14 mouse cellular contexts compared by ENCODE assay signal in the genomic region with DNA sequence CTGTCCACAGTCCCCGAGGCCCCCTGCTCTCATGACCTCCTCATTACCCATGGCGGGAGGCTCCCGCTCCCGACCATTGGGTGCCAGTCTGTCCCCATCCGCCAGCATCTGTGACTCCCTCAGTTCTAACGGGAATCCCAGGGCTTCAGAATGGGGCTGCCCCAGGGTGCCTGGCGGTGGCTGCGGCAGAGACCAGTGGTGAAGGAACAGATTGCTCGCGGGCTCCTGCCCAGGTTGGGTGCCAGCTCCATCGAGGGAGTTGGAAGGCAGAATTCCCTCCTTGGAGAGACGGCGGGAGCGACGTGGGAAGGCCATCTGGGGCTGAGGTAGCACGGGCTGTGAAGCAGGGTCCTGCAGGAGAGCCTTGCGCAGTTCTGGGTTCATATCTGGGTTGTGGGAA. TPM values are rescaled to one million over a fixed set of nuclear protein-coding genes. Genes with fewer than 3 reads are reported as not detected.
A peak's percentile ranks its signal among the peaks of the same experiment; 100 is the strongest.
DNase-seq lines count a peak whose midpoint lies in the region; ATAC-seq and TF ChIP-seq lines count a peak whose summit lies in the region.
"Had no signal": no experiment of that assay in that cellular context is flagged by ENCODE, and none has a peak within 500 bp of the region (broad histone marks: within the 10 kb centered on the region; RNA-seq: fewer than 3 reads in every experiment).

No protein-coding gene starts in this region.

- peaks cover 44% of the 10 kb centered on the region for H3K4me1 ChIP-seq in hindbrain, embryonic 13.5 days (replicated peaks)
- peaks cover 13% of the 10 kb centered on the region for H3K4me1 ChIP-seq in hindbrain, embryonic 11.5 days (replicated peaks; ENCODE audit: control insufficient read depth, insufficient read depth, low read length)
- H3K4me1 ChIP-seq in E14TG2a.4 (replicated peaks; ENCODE audit: low read depth, low read length): peaks cover 81% of the 10 kb centered on the region

- H3K4me3 ChIP-seq in hindbrain, embryonic 13.5 days: no peak overlapping the region
- H3K4me3 ChIP-seq in hindbrain, embryonic 11.5 days (ENCODE audit: low read depth, low read length): no peak overlapping the region
- H3K4me3 ChIP-seq in E14TG2a.4 (replicated peaks; ENCODE audit: low read length): peak overlapping the region; percentile 80
- H3K4me3 ChIP-seq: embryonic facial prominence, embryonic 13.5 days; forebrain, embryonic 10.5 days had no signal

- H3K9ac ChIP-seq in hindbrain, embryonic 13.5 days: peak overlapping the region; percentile 24; the same call in 1 of the 2 replicates
- no peak overlapping the region for H3K9ac ChIP-seq in hindbrain, embryonic 11.5 days (ENCODE audit: low read depth, low read length)
- H3K9ac ChIP-seq: embryonic facial prominence, embryonic 13.5 days had no signal

- no peak for TF ChIP-seq CTCF in E14TG2a.4 (conservative IDR thresholded peaks at IDR 0.05; ENCODE audit: low read length)

- no peaks in the 10 kb centered on the region for H3K9me3 ChIP-seq in hindbrain, embryonic 13.5 days
- H3K9me3 ChIP-seq in hindbrain, embryonic 11.5 days (ENCODE audit: control insufficient read depth, low read length): no peaks in the 10 kb centered on the region
- H3K9me3 ChIP-seq in E14TG2a.4 (ENCODE audit: low read length): no peaks in the 10 kb centered on the region
- H3K9me3 ChIP-seq: embryonic facial prominence, embryonic 13.5 days; forebrain, embryonic 10.5 days had no signal

- no peak overlapping the region for H3K27ac ChIP-seq in hindbrain, embryonic 13.5 days
- no peak overlapping the region for H3K27ac ChIP-seq in hindbrain, embryonic 11.5 days (ENCODE audit: low read depth, low read length)
- H3K27ac ChIP-seq: embryonic facial prominence, embryonic 13.5 days; forebrain, embryonic 10.5 days had no signal

- peaks cover 29% of the 10 kb centered on the region for H3K36me3 ChIP-seq in hindbrain, embryonic 13.5 days
- peaks cover 6% of the 10 kb centered on the region; the same call in 1 of the 2 replicates for H3K36me3 ChIP-seq in hindbrain, embryonic 11.5 days (ENCODE audit: control insufficient read depth, insufficient read depth, low read length)
- H3K36me3 ChIP-seq in E14TG2a.4 (ENCODE audit: insufficient read depth, low read length): peaks cover 66% of the 10 kb centered on the region

- H3K27me3 ChIP-seq in hindbrain, embryonic 13.5 days: no peaks in the 10 kb centered on the region
- no peaks in the 10 kb centered on the region for H3K27me3 ChIP-seq in hindbrain, embryonic 11.5 days (ENCODE audit: control insufficient read depth, insufficient read depth, low read length)
- no peaks in the 10 kb centered on the region for H3K27me3 ChIP-seq in E14TG2a.4 (ENCODE audit: insufficient read depth, low read length)
- H3K27me3 ChIP-seq: embryonic facial prominence, embryonic 13.5 days had no signal

- peak; percentile 60 for DNase-seq in cerebellum, adult 11 months
- DNase-seq in hindbrain, embryonic 11.5 days (ENCODE audit: low spot score): no peak
- peak; percentile 61 for DNase-seq in cerebellum, adult 8-10 months
- no peak for DNase-seq in retina, postnatal 1 day
- DNase-seq: adrenal gland, postnatal 10 days; kidney, adult 18-20 months; thymus, postnatal 25 days had no signal

- WGBS in hindbrain, embryonic 13.5 days: 91% methylated on average over 17 of the region's 17 CpGs
- WGBS in hindbrain, embryonic 11.5 days: 92% methylated on average over 17 of the region's 17 CpGs

- no peak overlapping the region for H3K4me2 ChIP-seq in hindbrain, embryonic 13.5 days
- H3K4me2 ChIP-seq in hindbrain, embryonic 11.5 days (replicated peaks; ENCODE audit: low read depth, low read length): no peak overlapping the region
- H3K4me2 ChIP-seq: embryonic facial prominence, embryonic 13.5 days had no signal

- ATAC-seq in cerebellum, adult (ENCODE audit: insufficient number of reproducible peaks, low FRiP score, low TSS enrichment): no peak
- ATAC-seq in hindbrain, embryonic 13.5 days (ENCODE audit: low FRiP score): no peak
- ATAC-seq in hindbrain, embryonic 11.5 days (ENCODE audit: low FRiP score): no peak
- no peak for ATAC-seq in CD4-positive, CD25-positive, alpha-beta regulatory T cell, adult 4 months
- ATAC-seq: hindbrain, embryonic 16.5 days had no signal

RNA-seq across cellular contexts. Expression of a gene that starts 24.6 kb away (rescaled TPM):
- 3.5 and 3.8 TPM in 2 replicates for polyA plus RNA-seq in hindbrain, embryonic 13.5 days (2015; fragmentation: Nextera tagmentation; extraction: Ambion mirVana)
- polyA plus RNA-seq in hindbrain, embryonic 11.5 days (2014; fragmentation: Nextera tagmentation; extraction: Ambion mirVana): 2.4 and 2.6 TPM in 2 replicates
- not detected for polyA plus RNA-seq in CD4-positive, CD25-positive, alpha-beta regulatory T cell, adult 4 months (2017; shearing (Covaris generic))

RNA-seq across cellular contexts. Expression of a gene that starts 45.8 kb away (rescaled TPM):
- polyA plus RNA-seq in hindbrain, embryonic 13.5 days (2015; fragmentation: Nextera tagmentation; extraction: Ambion mirVana): 4.5 and 5.1 TPM in 2 replicates
- 4.2 and 6.1 TPM in 2 replicates for polyA plus RNA-seq in hindbrain, embryonic 11.5 days (2014; fragmentation: Nextera tagmentation; extraction: Ambion mirVana)
- polyA plus RNA-seq in CD4-positive, CD25-positive, alpha-beta regulatory T cell, adult 4 months (2017; shearing (Covaris generic)): 1 to 10 TPM; 7.3 to 8.2 TPM

RNA-seq across cellular contexts. Expression of a gene that starts 58.7 kb away (rescaled TPM):
- 9.1 and 9.7 TPM in 2 replicates for polyA plus RNA-seq in hindbrain, embryonic 13.5 days (2015; fragmentation: Nextera tagmentation; extraction: Ambion mirVana)
- polyA plus RNA-seq in hindbrain, embryonic 11.5 days (2014; fragmentation: Nextera tagmentation; extraction: Ambion mirVana): 4.8 and 6.3 TPM in 2 replicates
- polyA plus RNA-seq in CD4-positive, CD25-positive, alpha-beta regulatory T cell, adult 4 months (2017; shearing (Covaris generic)): under 1 TPM; 0.10 to 0.12 TPM

Comparison
In these comparisons a context has a peak if more than half of its experiments do, and no peak if none do; other contexts are left out.
1. DNase-seq: peak in cerebellum, adult 11 months (single experiment) and cerebellum, adult 8-10 months (single experiment); none in hindbrain, embryonic 11.5 days (single experiment) and retina, postnatal 1 day (single experiment).